Mouse (Mus musculus) limb, embryonic 11.5 days (tissue): Measurements from ENCODE around the gene Nfatc4. TPM values are rescaled to one million over a fixed set of nuclear protein-coding genes. Genes with fewer than 3 reads are reported as not detected.
A peak's percentile ranks its signal among the peaks of the same experiment; 100 is the strongest.

Experiments used
- ATAC-seq: fragments of 200-750 bp; cut with Nextera tagmentation; 2 replicates; pipeline ENCODE4 v1.8.0; 2017; ENCODE audit warnings: low read depth; ENCODE audit not compliant: insufficient number of reproducible peaks, low FRiP score, low TSS enrichment
- DNase-seq: peaks from one replicate; pipeline ENCODE4 v3.0.0-alpha.2; 2015; ENCODE audit warnings: low spot score
- H3K27ac ChIP-seq: fragments of 300-500 bp; sonication (generic); replicated peaks from 2 replicates; pipeline ENCODE4 v1.5.1; 2014; ENCODE audit warnings: low read depth, mild to moderate bottlenecking, low read length
- H3K27me3 ChIP-seq: fragments of 300-500 bp; sonication (generic); 2 replicates; pipeline ENCODE4 v1.6.1; 2014; ENCODE audit warnings: mild to moderate bottlenecking, low read length, mixed read lengths; ENCODE audit not compliant: control insufficient read depth, insufficient read depth
- H3K36me3 ChIP-seq: fragments of 300-500 bp; sonication (generic); 2 replicates; pipeline ENCODE4 v1.6.1; 2014; ENCODE audit warnings: mild to moderate bottlenecking, low read length, moderate library complexity, mixed read lengths; ENCODE audit not compliant: control insufficient read depth, insufficient read depth
- H3K4me1 ChIP-seq: fragments of 300-500 bp; sonication (generic); 2 replicates; pipeline ENCODE4 v1.6.1; 2014; ENCODE audit warnings: low read length, mixed read lengths; ENCODE audit not compliant: control insufficient read depth, insufficient read depth
- H3K4me2 ChIP-seq: fragments of 300-500 bp; sonication (generic); 2 replicates; pipeline ENCODE4 v1.6.1; 2014; ENCODE audit warnings: low read depth, mild to moderate bottlenecking, moderate library complexity; ENCODE audit not compliant: severe bottlenecking
- H3K4me3 ChIP-seq: fragments of 300-500 bp; sonication (generic); 2 replicates; pipeline ENCODE4 v1.5.1; 2014; ENCODE audit warnings: low read depth, low read length
- H3K9ac ChIP-seq: fragments of 300-500 bp; sonication (generic); 2 replicates; pipeline ENCODE4 v1.6.1; 2014; ENCODE audit warnings: mild to moderate bottlenecking, low read length
- H3K9me3 ChIP-seq: fragments of 300-500 bp; sonication (generic); 2 replicates; pipeline ENCODE4 v1.6.1; 2016; ENCODE audit warnings: low read length; ENCODE audit not compliant: control insufficient read depth
- WGBS: fragments of 180-500 bp; shearing (Covaris S2); extraction: QIAGEN DNeasy Blood & Tissue Kit; methylation state at CpG from one replicate; pipeline ENCODE4 v1.1.7; 2014; 5-methylcytosine and 5-hydroxymethylcytosine counted together
- polyA plus RNA-seq: library from polyadenylated mRNA; unstranded; fragments of >200 nt; fragmentation: Nextera tagmentation; extraction: Ambion mirVana; gene quantifications from 2 replicates; pipeline ENCODE4 v1.2.1, GENCODE M21; 2014

Gene Nfatc4
- polyA plus RNA-seq, 1 experiment from 2014 or later = 106 TPM

DNA sequence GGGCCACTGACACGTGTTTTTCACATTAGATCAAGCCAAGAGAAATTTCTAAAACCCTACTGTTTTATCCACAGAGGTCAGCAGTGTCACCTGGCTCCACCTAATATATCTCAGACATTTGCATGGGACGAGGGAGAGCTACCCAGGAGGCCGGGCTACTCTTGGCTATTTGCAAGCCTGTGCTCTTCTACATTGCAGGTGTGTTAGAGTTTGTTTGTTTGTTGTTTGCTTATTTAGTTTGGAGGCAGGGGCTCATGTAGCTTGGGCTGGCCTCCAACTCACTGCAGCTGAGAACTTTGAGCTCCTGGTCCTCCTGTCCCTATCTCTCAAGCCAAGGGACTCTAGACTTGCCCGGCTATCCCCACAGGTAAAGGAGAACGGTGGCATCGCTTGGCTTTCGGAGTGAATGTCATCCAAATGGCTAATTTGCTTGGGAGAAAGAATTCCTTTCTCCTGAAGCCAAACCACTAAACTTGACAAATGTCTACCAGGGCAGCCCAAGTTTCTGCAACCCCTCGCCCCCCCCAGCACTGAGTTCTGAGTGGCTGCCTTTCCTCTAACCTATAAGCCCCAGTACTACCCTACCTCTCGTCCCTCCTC lies 40.5 kb upstream of the Nfatc4 start:
- Histone ChIP-seq H3K27ac (no peak overlapping the region), H3K4me2 (peak overlapping the region; percentile 79), H3K9ac (peak overlapping the region; percentile 32; the same call in 1 of the 2 replicates), H3K4me3 (peak overlapping the region; percentile 48), H3K9me3 (no peaks in the 10 kb centered on the region), H3K4me1 (peaks cover 15% of the 10 kb centered on the region), H3K36me3 (no peaks in the 10 kb centered on the region), H3K27me3 (peaks cover 14% of the 10 kb centered on the region; the same call in 1 of the 2 replicates)
- ATAC-seq (no peak), DNase-seq (no peak)
- WGBS = 49% methylated on average over 9 of the region's 9 CpGs

DNA sequence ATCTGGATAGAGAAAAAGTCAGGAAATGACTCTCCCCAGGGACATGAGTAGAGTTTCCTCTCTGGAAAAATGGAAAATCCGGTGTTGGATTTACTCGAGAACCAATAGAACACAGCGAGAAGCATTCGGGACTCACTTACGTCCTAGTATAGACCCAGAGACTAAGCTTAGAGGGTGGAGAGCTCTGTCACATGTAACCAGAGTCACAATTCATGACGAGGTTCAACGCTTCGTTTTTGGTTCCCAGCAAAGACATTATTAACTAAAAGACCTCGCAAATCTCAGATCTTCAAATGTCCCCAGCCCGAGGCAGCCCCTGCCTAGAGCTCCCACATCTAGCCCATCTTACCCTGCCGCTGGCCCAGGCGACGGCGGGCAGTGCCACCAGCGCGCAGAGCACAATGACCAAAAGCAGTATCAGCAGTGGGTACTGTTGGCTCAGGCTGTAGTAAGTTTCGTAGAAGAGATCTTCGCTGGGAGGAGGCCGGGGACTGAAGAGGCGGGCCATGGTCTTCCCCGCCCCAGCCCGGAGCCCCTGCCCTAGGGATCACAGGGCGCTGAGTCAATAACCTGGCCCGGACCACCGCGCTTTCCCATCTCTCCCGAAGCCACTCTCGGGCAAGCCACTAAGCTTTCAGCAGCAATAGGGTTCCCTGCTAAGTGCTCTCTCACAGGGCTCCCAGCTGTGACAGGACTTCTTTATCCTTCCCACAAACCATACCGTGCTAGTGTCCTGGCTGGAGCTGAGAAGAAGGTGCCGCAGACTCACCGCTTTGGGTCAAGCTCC lies 39.6 kb upstream of the Nfatc4 start:
- no peaks in the 10 kb centered on the region for H3K9me3 ChIP-seq
- H3K36me3 ChIP-seq = no peaks in the 10 kb centered on the region
- peak overlapping the region; percentile 49 for H3K9ac ChIP-seq
- ATAC-seq = peak; percentile 23; the same call in 1 of the 2 replicates
- peaks cover 21% of the 10 kb centered on the region; the same call in 1 of the 2 replicates for H3K27me3 ChIP-seq
- peak overlapping the region; percentile 48 for H3K4me3 ChIP-seq
- H3K4me1 ChIP-seq = peaks cover 18% of the 10 kb centered on the region
- H3K27ac ChIP-seq = peak overlapping the region; percentile 3; the same call in 1 of the 2 replicates
- peak; percentile 58 for DNase-seq
- peak overlapping the region; percentile 79 for H3K4me2 ChIP-seq
- WGBS = 1% methylated on average over 31 of the region's 31 CpGs

DNA sequence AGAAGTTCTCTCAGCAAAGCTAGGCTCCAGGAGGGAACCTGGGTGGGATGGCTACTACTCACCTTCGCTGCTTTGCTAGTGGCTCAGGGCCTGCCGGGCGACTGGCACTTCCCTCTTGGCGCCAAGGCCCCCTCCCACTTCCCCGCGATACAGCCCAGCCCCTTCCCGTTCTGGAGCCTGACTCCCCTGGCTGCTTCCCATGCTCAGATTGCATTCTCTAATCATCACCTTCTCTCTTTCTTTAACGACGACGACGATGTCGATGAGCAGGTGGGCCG lies 39.0 kb upstream of the Nfatc4 start, which contains the start of gene Adcy4:
Adcy4 (minus strand) TSS at position 138 of the 278 bp plus-strand sequence.
- ATAC-seq (peak; percentile 31; the same call in 1 of the 2 replicates), DNase-seq (no peak)
- Histone ChIP-seq H3K4me3 (peak within 1 kb of the TSS; percentile 48), H3K9ac (peak within 1 kb of the TSS; percentile 49), H3K4me2 (peak within 1 kb of the TSS; percentile 79), H3K4me1 (peaks cover 18% of the 10 kb centered on the region), H3K27ac (peak within 1 kb of the TSS; percentile 3; the same call in 1 of the 2 replicates), H3K36me3 (no peaks in the 10 kb centered on the region), H3K27me3 (peaks cover 26% of the 10 kb centered on the region; the same call in 1 of the 2 replicates), H3K9me3 (no peaks in the 10 kb centered on the region)
- WGBS = 3% methylated on average over 13 of the region's 13 CpGs

DNA sequence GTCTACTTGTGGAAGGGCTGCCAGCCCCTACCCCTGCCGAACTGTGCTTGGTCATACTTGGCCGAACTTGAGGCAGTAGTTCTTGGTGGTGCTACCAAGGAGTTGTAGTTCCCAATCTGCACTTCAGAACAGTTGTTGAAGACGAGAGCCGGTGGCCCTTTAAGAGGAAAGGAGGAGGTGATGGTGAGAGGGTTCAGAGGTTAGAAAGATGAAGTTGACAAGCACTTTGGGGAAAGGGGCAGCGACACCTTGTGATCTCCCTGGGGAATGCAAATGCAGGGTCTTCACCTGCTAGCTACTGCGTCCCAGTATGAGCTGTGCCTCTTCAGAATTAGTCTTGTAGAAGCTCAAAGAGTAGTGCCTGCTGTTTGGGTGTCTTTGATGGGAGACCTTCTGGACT lies 37.7 kb upstream of the Nfatc4 start:
- WGBS = 25% methylated on average over 6 of the region's 6 CpGs
- DNase-seq (peak; percentile 42), ATAC-seq (no peak)
- H3K36me3 ChIP-seq = no peaks in the 10 kb centered on the region
- H3K4me3 ChIP-seq = no peak overlapping the region
- peaks cover 18% of the 10 kb centered on the region for H3K4me1 ChIP-seq
- no peak overlapping the region for H3K27ac ChIP-seq
- H3K4me2 ChIP-seq = no peak overlapping the region
- peaks cover 28% of the 10 kb centered on the region; the same call in 1 of the 2 replicates for H3K27me3 ChIP-seq
- H3K9me3 ChIP-seq = no peaks in the 10 kb centered on the region
- H3K9ac ChIP-seq = no peak overlapping the region

DNA sequence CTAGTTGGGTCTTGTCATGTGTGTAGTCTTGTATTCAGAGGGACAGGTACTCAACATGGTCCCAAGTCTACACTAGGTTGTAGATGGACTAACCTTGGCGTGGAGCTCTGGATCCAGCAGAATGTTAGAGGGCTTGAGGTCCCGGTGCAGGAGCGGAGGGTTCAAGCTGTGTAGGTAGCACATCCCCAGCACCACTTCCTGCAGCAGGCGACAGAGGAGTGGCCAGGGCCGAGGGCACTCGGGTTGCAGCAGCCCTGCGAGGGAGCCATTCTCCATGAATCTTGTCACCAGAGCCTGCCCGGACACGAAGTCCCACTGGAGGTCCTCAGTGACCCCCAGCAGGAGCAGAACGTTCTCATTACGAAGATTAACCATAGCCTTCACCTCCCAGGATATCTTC lies 35.2 kb upstream of the Nfatc4 start:
- 28% methylated on average over 11 of the region's 11 CpGs for WGBS
- no peak for ATAC-seq

DNA sequence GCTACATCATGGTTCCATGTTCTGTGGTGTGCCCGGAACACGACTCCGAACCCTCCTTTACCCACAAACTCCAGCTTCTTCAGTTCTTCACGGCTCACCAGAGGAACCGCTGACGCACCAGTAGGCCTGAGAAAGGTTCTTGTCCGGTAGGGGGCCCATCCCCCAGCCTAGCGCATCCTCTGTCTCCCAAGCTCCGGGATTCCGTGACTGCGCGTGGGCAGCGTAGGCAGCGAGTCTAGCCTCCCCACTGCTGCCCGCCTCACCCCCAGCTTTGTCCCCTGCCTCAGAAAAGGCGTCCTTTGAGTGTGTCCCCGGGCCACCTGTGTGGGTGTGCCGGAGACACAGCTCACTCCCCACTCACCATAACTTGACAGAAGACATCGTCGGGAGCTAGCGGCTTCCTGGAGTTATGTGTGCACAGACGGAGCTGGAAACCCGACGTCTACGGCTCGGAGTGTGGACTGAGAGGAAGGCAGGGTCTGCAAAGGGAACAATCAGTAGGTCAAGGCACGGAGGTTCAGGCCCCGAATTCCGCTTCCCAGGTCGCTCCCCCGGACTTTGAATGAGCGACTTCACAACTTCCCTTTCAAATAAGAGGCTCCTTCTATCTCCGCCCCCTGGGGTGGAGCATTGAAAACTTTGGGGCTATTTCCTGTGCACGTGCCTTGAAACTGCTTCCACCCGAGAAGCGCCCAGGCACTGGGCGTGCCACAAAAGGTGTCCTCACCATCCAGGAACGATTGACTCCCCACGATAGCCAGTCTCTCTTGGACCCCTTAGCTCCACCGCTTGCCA lies 34.5 kb upstream of the Nfatc4 start, which contains the start of gene Ripk3:
Ripk3 (minus strand) TSS at position 610 of the 795 bp plus-strand sequence.
- Histone ChIP-seq H3K27me3 (peaks cover 28% of the 10 kb centered on the region; the same call in 1 of the 2 replicates), H3K27ac (no peak within 1 kb of the TSS)

More for the DNA sequence above, 35.2 kb upstream of the Nfatc4 start:
- Histone ChIP-seq H3K4me2 (peak overlapping the region; percentile 72; the same call in 1 of the 2 replicates), H3K27me3 (peaks cover 28% of the 10 kb centered on the region; the same call in 1 of the 2 replicates), H3K9me3 (no peaks in the 10 kb centered on the region), H3K4me1 (peaks cover 4% of the 10 kb centered on the region), H3K9ac (no peak overlapping the region), H3K36me3 (no peaks in the 10 kb centered on the region), H3K27ac (no peak overlapping the region), H3K4me3 (0 out of 2 replicates have a peak overlapping the region, but pooled peaks have one; percentile 22)
- DNase-seq = no peak

DNA sequence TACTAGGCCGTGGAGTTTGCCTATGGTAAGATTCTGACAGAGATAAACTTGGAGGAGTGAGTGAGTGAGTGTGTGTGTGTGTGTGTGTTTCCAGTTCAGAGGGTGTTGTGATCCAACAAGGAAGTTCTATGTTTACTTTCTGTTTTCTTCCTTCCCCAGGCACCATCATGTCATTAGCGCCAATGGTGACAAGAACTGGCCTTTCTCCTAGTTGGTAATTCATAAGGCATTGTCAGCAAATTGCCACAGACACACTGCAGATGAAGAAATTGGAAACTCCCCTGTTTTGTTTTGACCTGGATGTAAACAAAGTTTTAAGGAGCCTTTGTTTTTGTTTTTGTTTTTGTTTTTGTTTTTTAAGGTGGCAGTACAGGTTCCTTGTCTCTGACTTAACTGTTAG lies 29.5 kb upstream of the Nfatc4 start:
- no peak overlapping the region for H3K4me3 ChIP-seq
- no peak for ATAC-seq
- no peaks in the 10 kb centered on the region for H3K36me3 ChIP-seq
- DNase-seq = no peak
- H3K9me3 ChIP-seq = no peaks in the 10 kb centered on the region
- no peak overlapping the region for H3K4me2 ChIP-seq
- WGBS = 69% methylated on average over 2 of the region's 2 CpGs
- no peak overlapping the region for H3K9ac ChIP-seq
- peaks cover 6% of the 10 kb centered on the region; the same call in 1 of the 2 replicates for H3K27me3 ChIP-seq
- no peak overlapping the region for H3K27ac ChIP-seq
- H3K4me1 ChIP-seq = no peaks in the 10 kb centered on the region

More for the DNA sequence above, 34.5 kb upstream of the Nfatc4 start, which contains the start of gene Ripk3:
- ATAC-seq = no peak
- Histone ChIP-seq H3K36me3 (no peaks in the 10 kb centered on the region), H3K9ac (peak within 1 kb of the TSS; percentile 36; the same call in 1 of the 2 replicates), H3K9me3 (no peaks in the 10 kb centered on the region), H3K4me2 (peak within 1 kb of the TSS; percentile 72), H3K4me3 (peak within 1 kb of the TSS; percentile 22), H3K4me1 (peaks cover 3% of the 10 kb centered on the region; the same call in 1 of the 2 replicates)
- WGBS = 5% methylated on average over 40 of the region's 40 CpGs
- DNase-seq = peak; percentile 52

DNA sequence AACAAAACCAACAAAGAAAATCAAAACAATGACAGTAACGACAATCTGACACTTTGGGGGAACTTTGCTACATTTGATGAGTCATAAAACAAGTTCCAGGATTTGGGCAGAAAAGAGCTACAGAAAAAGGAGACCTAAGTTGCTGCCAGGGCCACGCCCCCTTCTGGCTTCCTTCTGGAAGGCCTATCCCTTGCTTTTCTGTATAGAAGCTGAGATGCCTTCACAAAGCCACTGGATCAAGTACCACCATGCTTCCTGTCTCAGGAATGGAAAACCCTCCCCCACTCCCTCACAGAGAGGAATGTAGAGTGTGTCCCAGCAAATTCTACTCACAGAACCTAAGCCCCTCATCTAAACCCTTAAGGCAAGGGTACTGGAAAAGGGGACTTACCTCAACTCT lies 29.0 kb upstream of the Nfatc4 start:
- H3K27me3 ChIP-seq = peaks cover 2% of the 10 kb centered on the region; the same call in 1 of the 2 replicates
- no peak overlapping the region for H3K4me2 ChIP-seq
- H3K9me3 ChIP-seq = no peaks in the 10 kb centered on the region
- no peaks in the 10 kb centered on the region for H3K4me1 ChIP-seq
- no peak overlapping the region for H3K27ac ChIP-seq
- no peak overlapping the region for H3K9ac ChIP-seq
- no peak for DNase-seq
- no peaks in the 10 kb centered on the region for H3K36me3 ChIP-seq
- ATAC-seq = no peak
- H3K4me3 ChIP-seq = no peak overlapping the region
- 66% methylated on average over 2 of the region's 2 CpGs for WGBS
